In genomic region chr11:118423266-118423971, GRCm38 (mm10) we compare ENCODE assay signal across 7 mouse cellular contexts. TPM values are rescaled to one million over a fixed set of nuclear protein-coding genes. Genes with fewer than 3 reads are reported as not detected.
A peak's percentile ranks its signal among the peaks of the same experiment; 100 is the strongest.
DNase-seq lines count a peak whose midpoint lies in the region; ATAC-seq lines count a peak whose summit lies in the region.

No protein-coding gene starts in this region.

- no peaks in the 10 kb centered on the region for H3K9me3 ChIP-seq in limb, embryonic 10.5 days (replicated peaks)
- no peaks in the 10 kb centered on the region for H3K9me3 ChIP-seq in midbrain, embryonic 14.5 days (ENCODE audit: control insufficient read depth, low read length)

- 11% methylated on average over 18 of the region's 18 CpGs for WGBS in limb, embryonic 10.5 days
- 5% methylated on average over 18 of the region's 18 CpGs for WGBS in midbrain, embryonic 14.5 days

- H3K27ac ChIP-seq in limb, embryonic 10.5 days: peak overlapping the region; percentile 26; the same call in 1 of the 2 replicates
- no peak overlapping the region for H3K27ac ChIP-seq in midbrain, embryonic 14.5 days (replicated peaks; ENCODE audit: low read depth, low read length)

- ATAC-seq in midbrain, embryonic 14.5 days (ENCODE audit: low FRiP score, low TSS enrichment): no peak

- no peaks in the 10 kb centered on the region for H3K36me3 ChIP-seq in limb, embryonic 10.5 days
- H3K36me3 ChIP-seq in midbrain, embryonic 14.5 days (ENCODE audit: control insufficient read depth, insufficient read depth, low read length): no peaks in the 10 kb centered on the region

- 0 out of 2 replicates have a peak overlapping the region, but pooled peaks have one; percentile 3 for H3K4me3 ChIP-seq in limb, embryonic 10.5 days
- H3K4me3 ChIP-seq in midbrain, embryonic 14.5 days (replicated peaks; ENCODE audit: low read depth, low read length): no peak overlapping the region

- H3K4me2 ChIP-seq in midbrain, embryonic 14.5 days (ENCODE audit: low read length): peak overlapping the region; percentile 11; the same call in 1 of the 2 replicates

- no peak overlapping the region; the same call in 1 of the 2 replicates for H3K9ac ChIP-seq in midbrain, embryonic 14.5 days (replicated peaks; ENCODE audit: low read length)

- H3K4me1 ChIP-seq in limb, embryonic 10.5 days: peaks cover 46% of the 10 kb centered on the region
- H3K4me1 ChIP-seq in midbrain, embryonic 14.5 days (ENCODE audit: control insufficient read depth, insufficient read depth, low read length): peaks cover 24% of the 10 kb centered on the region

- peak; percentile 61 for DNase-seq in adrenal gland, adult 8-10 months
- peak; percentile 93 for DNase-seq in embryo, embryonic 10.5 days (ENCODE audit: low spot score)
- peak; percentile 68 to 85 for DNase-seq in gastrocnemius, postnatal 4 days (ENCODE audit: low spot score in 2 of 2)
- DNase-seq in kidney, adult 11 months: peak; percentile 76
- peak; percentile 84 for DNase-seq in limb, embryonic 10.5 days (ENCODE audit: low spot score)
- DNase-seq in midbrain, embryonic 14.5 days: peak; percentile 96
- DNase-seq in spleen, postnatal 36 days (ENCODE audit: low spot score in 2 of 2): peak; percentile 43 to 67

- 0 out of 2 replicates have a peak, but pooled peaks cover 17% of the 10 kb centered on the region for H3K27me3 ChIP-seq in limb, embryonic 10.5 days (ENCODE audit: low read depth, poor library complexity, severe bottlenecking)
- H3K27me3 ChIP-seq in midbrain, embryonic 14.5 days (ENCODE audit: control insufficient read depth, insufficient read depth, low read length): no peaks in the 10 kb centered on the region

RNA-seq across cellular contexts. Expression of gene Cant1, which starts 4.5 kb away (rescaled TPM):
- 10 to 100 TPM; 36.8 to 39.6 (median 37.9) TPM for total RNA-seq in adrenal gland, adult 8-10 months (2022)
- 10 to 100 TPM; 20.1 to 20.7 TPM for total RNA-seq in gastrocnemius, postnatal 4 days (2021)
- polyA plus RNA-seq in limb, embryonic 10.5 days (2016; fragmentation: Nextera tagmentation; extraction: Ambion mirVana): 24.1 and 25.9 TPM in 2 replicates
- polyA plus RNA-seq in midbrain, embryonic 14.5 days (2014; fragmentation: Nextera tagmentation; extraction: Ambion mirVana): 24.9 and 27.5 TPM in 2 replicates

RNA-seq across cellular contexts. Expression of gene C1qtnf1, which starts 4.6 kb away (rescaled TPM):
- 10 to 100 TPM; 20.4 to 26.2 (median 24.3) TPM for total RNA-seq in adrenal gland, adult 8-10 months (2022)
- total RNA-seq in gastrocnemius, postnatal 4 days (2021): 10 to 100 TPM; 33.2 to 37.6 TPM
- 1.9 and 3.1 TPM in 2 replicates for polyA plus RNA-seq in limb, embryonic 10.5 days (2016; fragmentation: Nextera tagmentation; extraction: Ambion mirVana)
- 1.4 and 3.8 TPM in 2 replicates for polyA plus RNA-seq in midbrain, embryonic 14.5 days (2014; fragmentation: Nextera tagmentation; extraction: Ambion mirVana)

RNA-seq across cellular contexts. Expression of gene Lgals3bp, which starts 21.5 kb away (rescaled TPM):
- 100 to 1,000 TPM in 2 of 4 experiments, 10 to 100 TPM in 2; 88.8 to 112 (median 98.8) TPM for total RNA-seq in adrenal gland, adult 8-10 months (2022)
- 10 to 100 TPM; 16.3 to 19.6 TPM for total RNA-seq in gastrocnemius, postnatal 4 days (2021)
- polyA plus RNA-seq in limb, embryonic 10.5 days (2016; fragmentation: Nextera tagmentation; extraction: Ambion mirVana): 2.7 and 3.4 TPM in 2 replicates
- polyA plus RNA-seq in midbrain, embryonic 14.5 days (2014; fragmentation: Nextera tagmentation; extraction: Ambion mirVana): 1.8 and 5.5 TPM in 2 replicates

RNA-seq across cellular contexts. Expression of gene Engase, which starts 53.2 kb away (rescaled TPM):
- 10 to 100 TPM; 21.9 to 25.7 (median 24.0) TPM for total RNA-seq in adrenal gland, adult 8-10 months (2022)
- 10 to 100 TPM; 16.0 to 27.7 TPM for total RNA-seq in gastrocnemius, postnatal 4 days (2021)
- 7.1 and 8.8 TPM in 2 replicates for polyA plus RNA-seq in limb, embryonic 10.5 days (2016; fragmentation: Nextera tagmentation; extraction: Ambion mirVana)
- polyA plus RNA-seq in midbrain, embryonic 14.5 days (2014; fragmentation: Nextera tagmentation; extraction: Ambion mirVana): 2.6 and 4.2 TPM in 2 replicates

Comparison
In these comparisons a context has a peak if more than half of its experiments do, and no peak if none do; other contexts are left out.
1. RNA of gene Lgals3bp, which starts 21.5 kb away (total RNA-seq): 88.8 to 112 TPM in adrenal gland, adult 8-10 months; 16.3 to 19.6 TPM in gastrocnemius, postnatal 4 days; every median in the first group is over 4 times any median in the second.
2. Peak in every context shown above with its lines, with median percentiles within 50 percentile points of each other: DNase-seq.